Mouse (Mus musculus): ENCODE data around the gene Ppp1r36. TPM values are rescaled to one million over a fixed set of nuclear protein-coding genes. Genes with fewer than 3 reads are reported as not detected.
"Not testable (repeated sequence)": the region's sequence is repeated elsewhere in the genome, so short reads cannot be mapped to it uniquely, and the experiment has no call there.

Gene Ppp1r36
- total RNA-seq, 2 experiments from 2014 or later = not detected

DNA sequence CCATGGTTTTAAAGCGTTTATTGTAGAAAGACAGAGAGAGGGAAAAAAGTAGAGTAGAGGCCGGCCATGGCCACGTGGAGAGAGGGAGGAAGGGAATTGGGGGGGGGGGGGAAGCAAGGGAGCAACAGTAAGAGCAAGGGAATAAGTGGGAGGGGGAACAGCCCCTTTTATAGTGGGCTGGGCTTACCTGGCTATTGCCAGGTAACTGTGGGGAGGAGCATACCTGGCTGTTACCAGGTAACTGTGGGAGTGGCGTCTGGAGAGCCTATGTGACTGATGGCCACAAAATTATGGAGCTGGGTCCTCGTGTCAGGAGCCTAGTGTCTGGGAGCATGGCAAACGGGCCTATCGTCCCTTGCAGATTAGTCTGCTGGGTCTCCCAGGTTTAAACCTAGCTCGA is 18.2 kb downstream of the Ppp1r36 start:
- no peak for ATAC-seq (replicated peaks; ENCODE audit: low FRiP score, poor library complexity, severe bottlenecking)

DNA sequence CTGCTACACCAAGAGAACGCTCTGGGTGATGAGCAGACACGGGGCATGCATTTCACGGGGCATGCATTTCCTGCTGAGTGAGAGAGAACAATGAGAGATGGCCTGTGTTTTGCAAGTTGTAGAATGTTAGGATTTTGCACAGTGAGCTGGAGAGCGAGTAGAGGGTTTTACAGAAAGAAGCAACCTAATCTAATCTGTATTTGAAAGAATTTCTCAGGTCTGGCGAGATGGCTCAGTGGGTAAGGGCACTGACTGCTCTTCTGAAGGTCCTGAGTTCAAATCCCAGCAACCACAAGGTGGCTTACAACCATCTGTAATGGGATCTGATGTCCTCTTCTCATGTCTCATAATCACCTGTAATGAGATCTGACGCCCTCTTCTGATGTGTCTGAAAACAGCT is 26.1 kb downstream of the Ppp1r36 start:
- ATAC-seq (replicated peaks; ENCODE audit: low FRiP score, poor library complexity, severe bottlenecking) = not testable (repeated sequence)

- ATAC-seq (replicated peaks; ENCODE audit: low FRiP score, poor library complexity, severe bottlenecking) = no peak
Measured at GRCm38 (mm10) chr12:76444359-76444772, 27.0 kb downstream of the Ppp1r36 start.

DNA sequence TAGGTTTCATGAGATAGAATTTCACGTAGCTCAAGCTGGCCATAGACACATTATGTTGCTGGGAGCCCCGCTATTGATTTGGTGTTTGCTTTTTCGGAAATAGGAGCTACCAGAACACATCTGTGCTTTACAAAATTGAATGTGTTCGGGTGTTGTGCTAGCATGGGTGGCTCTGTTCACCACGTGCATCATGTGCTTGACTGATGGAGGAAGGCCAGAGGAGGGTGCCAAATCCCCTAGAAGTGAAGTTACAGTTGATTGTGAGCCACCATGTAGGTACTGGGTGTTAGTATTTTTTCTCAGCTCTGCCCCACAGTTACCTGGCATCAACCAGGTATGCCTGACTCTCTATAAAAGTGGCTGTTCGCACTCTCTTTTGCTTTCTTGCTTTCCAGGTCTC is 27.5 kb downstream of the Ppp1r36 start:
- no peak for ATAC-seq (replicated peaks; ENCODE audit: low FRiP score, poor library complexity, severe bottlenecking)

DNA sequence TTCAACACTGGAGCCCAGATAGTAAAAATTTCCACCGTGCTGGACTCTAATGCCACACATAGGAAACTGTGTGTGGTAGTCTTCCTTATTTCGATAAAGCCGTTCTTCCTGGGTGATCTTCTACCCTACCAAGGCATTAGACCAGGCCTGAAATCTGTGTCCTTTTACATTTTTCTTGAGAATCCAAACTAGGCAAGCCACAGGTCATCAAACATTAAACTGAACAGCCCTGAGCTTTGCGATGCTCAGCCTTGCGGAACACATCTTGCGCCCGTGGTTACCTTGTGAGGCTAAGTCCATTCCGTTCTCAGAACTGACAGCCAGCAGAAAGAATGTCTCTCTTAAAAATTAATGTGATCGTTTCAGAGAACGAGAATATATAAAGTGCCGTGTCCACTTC is 28.9 kb downstream of the Ppp1r36 start:
- no peak for ATAC-seq (replicated peaks; ENCODE audit: low FRiP score, poor library complexity, severe bottlenecking)

DNA sequence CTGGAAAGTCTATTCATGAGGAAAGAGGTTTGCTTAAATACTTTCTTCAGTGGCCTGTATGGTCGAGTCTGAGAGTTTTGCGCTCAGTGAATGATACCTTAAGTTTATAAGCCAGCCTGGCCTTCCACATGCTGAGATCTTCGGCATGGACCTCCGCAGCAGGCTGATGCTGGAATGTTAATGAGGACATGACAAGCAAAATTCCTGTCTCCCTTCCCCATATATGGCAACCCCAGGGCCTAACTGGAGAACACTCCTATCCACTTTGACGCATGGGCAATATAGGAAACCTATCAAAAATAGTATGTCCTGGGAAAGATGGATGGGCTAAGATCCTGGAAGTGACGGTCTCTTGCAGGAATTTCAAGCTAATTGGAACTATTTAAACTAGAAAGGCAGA is 30.8 kb downstream of the Ppp1r36 start:
- ATAC-seq (replicated peaks; ENCODE audit: low FRiP score, poor library complexity, severe bottlenecking) = no peak

- no peak for ATAC-seq (replicated peaks; ENCODE audit: low FRiP score, poor library complexity, severe bottlenecking)
Measured at GRCm38 (mm10) chr12:76452203-76452602, 34.9 kb downstream of the Ppp1r36 start.

- ATAC-seq (replicated peaks; ENCODE audit: low FRiP score, poor library complexity, severe bottlenecking) = not testable (repeated sequence)
Measured at GRCm38 (mm10) chr12:76458445-76458844, 41.1 kb downstream of the Ppp1r36 start.

GRCm38 (mm10) chr12:76459032-76459431 is 41.7 kb downstream of the Ppp1r36 start:
- no peak for ATAC-seq (replicated peaks; ENCODE audit: low FRiP score, poor library complexity, severe bottlenecking)

DNA sequence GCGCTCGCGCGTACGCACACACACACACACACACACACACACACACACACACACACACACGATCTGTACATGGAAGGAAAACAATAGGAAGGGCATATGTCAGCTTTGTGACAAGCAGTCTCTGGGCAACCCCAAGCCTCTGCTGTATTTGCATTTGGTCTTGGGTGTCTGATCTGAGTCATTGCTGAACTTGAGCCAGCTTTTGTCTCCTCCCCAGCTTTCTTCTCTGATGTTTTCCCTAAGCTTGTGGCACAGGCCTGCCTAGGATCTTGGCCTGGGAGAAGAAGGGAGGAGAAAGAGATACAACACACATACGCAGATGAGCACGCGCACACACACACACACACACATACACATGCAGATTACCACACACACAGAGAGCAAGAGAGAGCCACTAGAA is 46.1 kb downstream of the Ppp1r36 start:
- ATAC-seq (replicated peaks; ENCODE audit: low FRiP score, poor library complexity, severe bottlenecking) = no peak

DNA sequence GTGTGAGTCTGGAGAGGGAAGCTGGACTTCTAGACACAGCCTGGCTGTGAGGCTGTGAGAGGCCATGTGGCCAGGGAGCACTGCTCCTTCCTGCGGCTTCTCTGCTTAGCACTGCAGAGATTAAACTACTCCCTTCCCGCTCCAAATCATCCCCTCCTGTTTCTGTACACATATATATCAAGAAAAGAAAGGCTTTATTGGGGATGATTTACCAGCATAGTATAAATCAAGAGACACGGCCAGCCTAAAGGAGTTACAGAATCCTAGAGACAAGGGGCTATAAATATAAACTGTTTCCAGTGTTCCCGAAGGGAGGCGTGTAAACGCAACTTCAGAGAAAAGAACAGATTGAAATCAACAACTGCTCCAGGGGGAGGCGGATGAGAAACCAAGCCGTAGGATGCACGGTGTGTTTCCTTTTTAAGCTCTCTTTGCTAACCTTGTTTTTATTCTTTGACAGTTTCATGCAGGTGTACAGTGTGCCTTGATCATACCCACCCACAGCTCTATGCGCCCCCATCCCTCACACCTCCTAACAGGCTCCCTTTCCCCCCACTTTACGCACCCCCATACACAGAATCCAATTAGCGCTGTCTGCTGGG is 47.4 kb downstream of the Ppp1r36 start:
- ATAC-seq (replicated peaks; ENCODE audit: low FRiP score, poor library complexity, severe bottlenecking) = no peak

- ATAC-seq (replicated peaks; ENCODE audit: low FRiP score, poor library complexity, severe bottlenecking) = no peak
Measured at GRCm38 (mm10) chr12:76466651-76467050, 49.3 kb downstream of the Ppp1r36 start.

- no peak for ATAC-seq (replicated peaks; ENCODE audit: low FRiP score, poor library complexity, severe bottlenecking)
Measured at GRCm38 (mm10) chr12:76467256-76467655, 49.9 kb downstream of the Ppp1r36 start.

DNA sequence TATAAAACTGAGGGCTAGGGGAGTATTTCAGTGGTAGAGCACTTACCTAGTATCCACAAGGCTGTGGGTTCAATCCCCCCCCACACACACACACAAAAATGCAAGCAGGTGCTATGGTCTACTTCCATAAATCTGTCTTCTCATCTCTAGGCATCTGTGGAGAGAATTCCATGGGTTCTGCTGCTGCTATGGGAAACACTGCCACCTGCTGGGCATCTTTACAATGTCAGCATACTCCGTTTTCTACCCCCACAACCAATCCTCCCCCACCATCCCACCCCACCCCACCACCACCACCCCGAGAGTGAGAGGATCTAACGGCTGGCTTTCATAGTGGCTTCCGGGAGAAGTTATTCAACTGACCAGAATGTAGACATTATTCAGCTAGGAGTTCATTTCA is 54.7 kb downstream of the Ppp1r36 start:
- peak; percentile 30; the same call in 1 of the 2 replicates for ATAC-seq (replicated peaks; ENCODE audit: low FRiP score, poor library complexity, severe bottlenecking)

- no peak for ATAC-seq (replicated peaks; ENCODE audit: low FRiP score, poor library complexity, severe bottlenecking)
Measured at GRCm38 (mm10) chr12:76473562-76474245, 56.4 kb downstream of the Ppp1r36 start.

- no peak for ATAC-seq (replicated peaks; ENCODE audit: low FRiP score, poor library complexity, severe bottlenecking)
Measured at GRCm38 (mm10) chr12:76474246-76474583, 56.9 kb downstream of the Ppp1r36 start.

DNA sequence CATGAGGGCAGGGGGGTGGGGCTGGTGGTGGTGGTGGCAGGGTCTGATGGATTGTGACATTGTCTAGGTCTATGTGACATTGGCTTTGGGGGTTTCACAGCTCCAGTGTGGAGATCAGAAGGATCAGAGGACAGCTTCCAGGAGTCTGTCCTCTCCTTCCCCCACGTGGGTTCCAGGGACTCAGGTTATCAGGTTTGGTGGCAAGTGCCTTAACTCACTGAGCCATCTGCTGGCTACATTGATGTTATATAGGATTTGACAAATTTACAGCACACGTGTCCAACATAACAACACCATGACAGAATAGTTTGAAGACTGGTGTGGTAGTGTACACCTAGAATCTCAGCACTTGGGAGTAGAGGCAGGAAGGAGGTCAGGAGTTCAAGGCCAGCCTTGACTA is 57.5 kb downstream of the Ppp1r36 start:
- ATAC-seq (replicated peaks; ENCODE audit: low FRiP score, poor library complexity, severe bottlenecking) = no peak

DNA sequence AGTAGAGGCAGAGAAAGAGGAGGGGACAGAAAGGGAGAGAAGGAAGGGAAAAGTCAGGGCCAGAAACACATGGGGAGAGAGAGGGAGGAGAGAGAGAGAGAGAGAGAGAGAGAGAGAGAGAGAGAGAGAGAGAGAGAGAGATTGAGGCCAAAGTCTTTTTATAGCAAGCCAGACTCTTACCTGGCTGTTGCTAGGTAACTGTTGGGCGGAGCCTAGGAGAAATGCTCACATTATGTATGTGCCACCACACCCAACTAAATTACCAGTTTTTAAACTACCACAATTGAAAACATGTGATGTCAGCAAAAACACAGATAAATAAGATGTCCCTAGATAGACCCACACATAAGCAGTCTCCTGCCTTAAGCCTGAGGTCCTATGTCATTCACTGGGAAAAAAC is 58.8 kb downstream of the Ppp1r36 start:
- ATAC-seq (replicated peaks; ENCODE audit: low FRiP score, poor library complexity, severe bottlenecking) = no peak

DNA sequence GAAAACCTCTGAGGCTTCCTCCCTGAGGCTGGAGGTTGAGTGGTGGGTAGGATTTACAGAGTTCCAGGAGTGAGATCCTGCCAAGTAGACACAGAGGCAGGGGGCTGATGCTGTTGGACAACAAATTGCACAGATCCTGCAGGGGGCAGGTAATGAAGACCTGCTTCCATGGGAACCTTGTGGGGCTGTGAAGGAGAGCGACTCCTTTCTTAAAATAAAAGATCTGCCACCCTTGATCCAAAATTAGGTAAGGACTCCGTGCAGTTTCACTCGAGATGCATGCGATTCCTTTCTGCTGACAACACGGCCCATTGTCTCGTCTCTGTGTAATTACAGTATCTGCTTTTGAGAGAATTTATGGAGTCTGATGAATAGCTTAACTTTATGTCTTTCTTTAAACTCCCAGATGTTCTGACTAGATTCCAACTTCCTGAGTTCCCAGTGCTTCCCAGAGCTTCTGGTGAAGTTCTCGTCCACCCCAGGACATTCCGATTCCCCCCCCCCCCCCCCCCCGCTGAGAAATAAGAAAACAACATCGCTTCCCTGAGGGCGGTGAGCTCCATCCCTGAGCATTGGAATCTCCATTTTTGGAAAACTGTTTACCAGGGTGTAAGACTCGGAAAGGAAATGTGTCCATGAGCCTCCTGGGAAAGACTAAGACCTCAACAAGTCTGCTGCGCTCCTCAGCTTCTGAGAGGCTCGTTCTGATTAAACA is 61.1 kb downstream of the Ppp1r36 start:
- ATAC-seq (replicated peaks; ENCODE audit: low FRiP score, poor library complexity, severe bottlenecking) = no peak

DNA sequence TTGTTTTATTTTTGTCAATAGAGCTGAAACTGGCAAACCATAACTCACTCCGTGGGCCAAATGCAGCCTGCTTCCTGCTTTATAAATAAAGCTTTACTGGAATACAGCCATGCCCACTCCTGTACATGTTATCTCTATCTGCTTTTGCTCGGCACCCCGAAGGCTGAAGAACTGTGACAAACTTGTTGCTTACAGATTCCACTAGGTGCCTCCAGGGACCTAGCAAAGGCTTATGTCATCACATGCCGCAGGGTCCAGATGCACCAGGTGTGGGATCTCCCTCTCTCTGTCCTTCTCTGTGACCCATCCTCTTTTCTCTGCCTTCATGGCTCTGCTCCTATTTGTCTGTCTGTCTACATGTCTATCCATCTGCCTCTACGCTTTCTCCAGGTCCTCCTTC is 61.8 kb downstream of the Ppp1r36 start:
- ATAC-seq (replicated peaks; ENCODE audit: low FRiP score, poor library complexity, severe bottlenecking) = no peak

GRCm38 (mm10) chr12:76479836-76480495 is 62.6 kb downstream of the Ppp1r36 start:
- no peak for ATAC-seq (replicated peaks; ENCODE audit: low FRiP score, poor library complexity, severe bottlenecking)
